Mouse (Mus musculus) retina, adult 2 months (tissue): ENCODE results near the gene Dpf1.
A peak's percentile ranks its signal among the peaks of the same experiment; 100 is the strongest.

Experiments used
- DNase-seq: peaks from one replicate; pipeline ENCODE4 v3.0.0-alpha.2; 2012; ENCODE audit warnings: low read depth, low spot score

Dpf1 gene

DNA sequence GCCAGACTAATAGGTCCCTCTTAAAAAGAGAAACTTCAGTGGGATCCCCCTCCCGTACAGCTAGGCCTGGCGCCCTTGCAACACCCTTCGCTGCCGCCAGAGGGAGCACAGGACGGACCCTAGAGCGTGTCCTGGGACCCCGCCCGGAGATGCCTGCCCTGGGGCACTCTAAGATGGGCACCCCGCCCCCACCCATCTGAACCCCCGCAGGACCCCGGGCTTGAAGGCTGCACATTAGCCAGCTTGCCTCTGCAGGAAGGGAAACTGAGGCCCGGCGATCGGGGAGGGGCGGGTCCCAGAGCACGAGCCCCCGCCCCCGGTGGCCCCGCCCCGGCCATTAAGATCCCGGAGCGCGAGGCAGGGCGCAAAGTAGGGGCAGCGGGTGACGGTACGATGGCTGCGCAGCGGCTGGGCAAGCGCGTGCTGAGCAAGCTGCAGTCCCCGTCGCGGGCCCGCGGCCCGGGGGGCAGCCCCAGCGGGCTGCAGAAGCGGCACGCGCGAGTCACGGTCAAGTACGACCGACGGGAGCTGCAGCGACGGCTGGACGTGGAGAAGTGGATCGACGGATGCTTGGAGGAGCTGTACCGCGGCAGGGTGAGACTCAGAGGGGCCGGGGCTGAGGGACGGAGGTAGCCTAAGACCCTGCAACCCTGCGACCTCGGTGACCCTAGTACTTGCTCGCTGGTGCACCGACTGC lies 14.7 kb upstream of the Dpf1 start, which contains the start of gene Ppp1r14a:
TSS of gene Ppp1r14a (plus strand) at position 367 of the 697 bp plus-strand sequence.
- no peak for DNase-seq

DNA sequence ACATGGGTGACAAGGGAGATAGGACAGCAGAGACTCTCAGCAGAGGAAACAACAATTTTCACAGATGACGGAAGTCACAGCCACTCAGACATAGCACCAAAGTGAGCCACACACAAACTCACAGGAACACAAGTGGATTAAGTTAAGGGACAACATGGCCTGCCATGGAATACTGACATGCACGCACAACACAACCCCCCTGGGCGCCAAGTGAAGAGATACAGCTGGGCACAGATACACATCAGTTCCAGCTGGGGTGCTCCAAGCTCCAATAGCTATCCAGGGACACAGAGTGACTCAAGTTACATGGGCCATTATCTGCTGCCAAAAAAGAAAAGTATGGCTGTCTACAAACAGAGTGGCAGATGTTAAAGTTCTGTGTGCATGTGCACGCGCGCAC lies 13.9 kb upstream of the Dpf1 start:
- DNase-seq: no peak

DNA sequence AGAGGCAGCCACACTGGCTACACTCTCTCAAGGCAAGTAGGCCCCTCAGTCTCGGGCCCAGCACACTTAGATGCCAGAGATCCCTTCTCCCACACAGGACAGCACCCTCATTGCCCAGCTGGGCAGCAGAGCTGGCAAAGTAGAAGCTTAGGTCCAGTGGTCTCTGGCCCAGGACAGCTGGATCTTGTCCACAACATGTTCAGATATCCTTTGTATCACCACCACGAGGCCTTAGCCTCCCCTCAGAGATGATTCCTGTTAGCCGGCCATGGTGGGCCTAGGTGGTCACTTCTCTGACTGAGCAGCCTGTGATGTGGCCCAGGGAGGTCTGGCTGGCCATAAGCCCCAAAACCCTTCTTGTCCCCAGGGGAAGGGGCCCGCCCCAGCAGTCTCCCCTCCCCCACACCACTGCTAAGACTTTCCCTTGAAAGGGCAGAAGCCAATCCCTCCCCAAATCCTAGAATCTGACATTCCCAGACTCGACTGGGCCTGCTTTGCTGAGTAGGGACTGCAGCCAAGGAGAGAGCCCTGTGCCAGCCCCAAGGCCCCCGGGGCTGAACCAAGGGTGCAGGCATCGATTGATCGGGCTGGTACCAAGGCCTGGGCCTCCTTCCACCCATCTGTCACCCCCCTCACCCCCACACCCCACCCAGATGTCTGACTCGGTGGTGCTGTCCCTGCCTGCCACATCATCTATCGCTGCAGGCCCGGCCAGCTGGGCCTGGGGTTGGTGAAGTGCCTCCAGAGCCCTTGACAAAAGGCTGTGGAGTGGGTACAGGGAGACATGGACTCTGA lies 12.9 kb upstream of the Dpf1 start:
- DNase-seq: no peak

DNA sequence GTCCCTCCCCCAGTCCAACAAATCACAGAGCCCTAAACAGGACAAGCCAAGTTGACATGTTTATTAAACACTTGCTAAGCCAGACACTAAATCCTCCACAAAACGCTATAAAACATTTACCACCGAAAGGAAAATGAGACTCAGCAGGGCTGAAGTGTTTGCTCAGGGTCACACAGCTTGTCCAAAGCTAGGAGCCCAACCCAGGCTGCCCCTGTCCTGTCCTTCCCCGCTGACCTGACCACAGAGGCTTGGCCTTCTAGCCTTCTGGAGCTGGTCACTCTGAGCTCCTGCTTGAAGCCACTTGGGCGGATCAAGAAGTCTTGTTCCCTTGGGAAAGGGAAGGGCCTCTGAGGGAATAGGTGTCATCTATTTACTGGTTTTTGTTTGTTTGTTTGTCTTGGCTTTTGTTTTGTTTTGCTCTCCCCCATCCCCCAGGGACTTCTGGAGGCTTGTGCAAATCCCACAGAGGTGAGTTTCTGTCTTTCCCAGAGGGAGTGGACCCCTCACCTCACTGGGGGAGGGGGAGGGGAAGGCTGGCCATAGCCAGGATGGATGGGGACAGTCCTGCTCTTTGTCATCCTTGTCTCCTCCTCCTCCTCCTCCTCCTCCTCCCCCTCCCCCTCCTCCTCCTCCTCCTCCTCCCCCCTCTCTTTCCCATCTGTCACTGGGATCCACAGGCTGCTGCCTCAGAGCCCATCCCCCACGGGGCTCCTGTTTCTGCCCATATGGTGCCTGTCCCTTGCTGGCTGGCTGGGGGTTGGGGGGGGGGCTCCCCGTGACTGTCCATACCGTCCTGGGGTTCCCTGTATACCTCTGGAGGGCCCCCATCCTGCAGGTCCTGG lies 11.9 kb upstream of the Dpf1 start:
- no peak for DNase-seq

DNA sequence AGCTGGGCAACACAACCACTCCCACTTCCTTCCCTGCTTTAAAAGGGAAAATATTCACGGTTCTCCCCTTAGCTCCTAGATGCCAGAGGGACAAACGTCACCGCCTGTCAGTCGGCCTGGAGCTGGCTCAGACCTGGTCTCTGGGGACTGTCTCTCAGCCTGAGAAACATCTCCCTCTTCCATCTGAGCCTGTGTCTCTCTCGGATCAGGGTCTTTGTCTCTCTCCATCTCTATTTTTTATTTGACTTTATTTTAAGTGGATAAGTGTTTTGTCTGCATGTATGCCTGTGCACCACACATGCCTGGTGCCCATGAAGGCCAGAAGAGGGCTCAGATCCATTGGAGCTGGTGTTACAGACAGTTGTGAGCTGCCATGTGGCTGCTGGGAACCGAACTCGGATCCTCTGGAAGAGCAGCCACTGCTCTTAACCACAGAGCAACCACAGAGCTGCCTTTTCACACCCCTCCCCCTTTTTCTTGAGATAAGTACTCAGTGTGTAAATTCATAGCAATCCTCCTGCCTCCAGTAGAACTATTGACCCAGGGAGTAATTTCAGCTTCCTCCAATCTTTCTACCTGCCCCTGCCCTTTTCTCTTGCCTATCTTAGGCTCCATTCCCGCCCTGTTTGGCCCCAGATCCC lies 11.2 kb upstream of the Dpf1 start:
- no peak for DNase-seq

DNA sequence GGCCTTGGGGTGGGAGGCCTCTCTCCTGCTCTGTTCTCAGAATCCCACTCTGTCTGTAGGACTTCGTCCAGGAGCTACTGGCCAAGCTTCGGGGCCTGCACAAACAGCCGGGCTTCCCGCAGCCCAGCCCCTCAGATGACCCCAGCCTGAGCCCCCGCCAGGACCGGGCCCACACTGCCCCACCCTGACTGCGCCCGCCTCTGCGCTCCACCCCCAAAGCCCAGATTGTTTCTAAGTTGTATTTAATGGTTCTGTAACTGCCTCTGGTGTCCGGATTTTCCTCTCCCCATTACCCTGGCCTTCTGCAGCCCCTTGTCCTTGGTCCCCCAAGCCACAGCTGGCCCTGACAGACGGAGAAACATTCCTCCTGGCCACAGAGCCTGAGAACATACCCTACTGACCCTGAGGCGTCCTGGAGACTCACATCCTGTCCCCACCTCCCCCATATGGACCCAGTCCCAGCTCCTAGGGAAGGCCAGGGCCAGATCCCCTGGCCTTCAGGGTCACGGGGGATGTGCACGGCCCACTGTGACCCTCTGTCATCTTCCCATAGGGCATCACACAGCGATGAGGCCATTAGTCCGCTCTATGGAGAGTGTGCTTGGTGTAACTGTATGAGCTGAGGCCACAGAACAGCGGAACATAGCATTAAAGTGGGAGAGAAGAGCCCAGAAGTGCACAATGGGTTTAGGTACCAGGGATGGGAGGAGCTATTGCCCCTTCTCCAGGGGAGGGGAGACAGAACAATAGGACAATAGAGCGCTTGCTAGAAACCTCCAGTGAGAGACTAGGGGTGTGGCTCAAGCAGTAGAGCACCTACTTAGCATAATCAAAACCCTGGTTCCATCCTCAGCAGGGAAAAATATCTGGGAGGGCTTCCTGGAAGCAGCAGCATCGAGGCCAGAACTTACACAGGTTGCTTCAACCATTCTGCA lies 10.4 kb upstream of the Dpf1 start:
- no peak for DNase-seq

DNA sequence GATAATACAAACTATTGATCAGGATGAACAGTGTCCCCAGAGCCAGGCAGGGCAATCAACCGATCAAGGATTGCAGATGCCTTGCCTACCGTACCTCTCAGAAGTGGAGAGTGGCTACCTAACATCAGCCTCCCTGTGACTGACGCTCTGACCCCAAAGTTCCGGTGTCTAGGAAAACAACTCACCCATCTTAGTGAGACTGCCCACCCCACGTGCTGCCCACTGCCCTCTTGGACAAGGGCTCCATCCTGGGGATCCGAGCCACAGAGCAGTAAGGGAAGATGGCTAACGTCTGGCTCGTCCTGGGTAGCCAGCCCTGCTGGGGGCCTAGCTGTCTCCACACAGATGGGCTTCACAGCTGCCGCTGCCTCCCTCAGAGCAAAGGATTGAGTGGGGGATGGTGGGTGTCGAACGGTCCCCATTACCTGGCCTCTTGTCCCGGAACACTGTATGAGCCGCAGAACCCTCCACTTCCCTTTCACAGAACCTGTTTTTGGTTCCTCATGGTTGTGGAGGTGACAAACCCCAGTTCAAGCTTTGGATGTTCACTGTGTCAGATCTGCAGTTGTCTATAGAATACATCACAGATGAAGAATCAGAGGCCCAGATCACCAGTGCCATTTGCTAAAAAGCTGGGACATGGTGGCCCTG lies 9.5 kb upstream of the Dpf1 start:
- no peak for DNase-seq

DNA sequence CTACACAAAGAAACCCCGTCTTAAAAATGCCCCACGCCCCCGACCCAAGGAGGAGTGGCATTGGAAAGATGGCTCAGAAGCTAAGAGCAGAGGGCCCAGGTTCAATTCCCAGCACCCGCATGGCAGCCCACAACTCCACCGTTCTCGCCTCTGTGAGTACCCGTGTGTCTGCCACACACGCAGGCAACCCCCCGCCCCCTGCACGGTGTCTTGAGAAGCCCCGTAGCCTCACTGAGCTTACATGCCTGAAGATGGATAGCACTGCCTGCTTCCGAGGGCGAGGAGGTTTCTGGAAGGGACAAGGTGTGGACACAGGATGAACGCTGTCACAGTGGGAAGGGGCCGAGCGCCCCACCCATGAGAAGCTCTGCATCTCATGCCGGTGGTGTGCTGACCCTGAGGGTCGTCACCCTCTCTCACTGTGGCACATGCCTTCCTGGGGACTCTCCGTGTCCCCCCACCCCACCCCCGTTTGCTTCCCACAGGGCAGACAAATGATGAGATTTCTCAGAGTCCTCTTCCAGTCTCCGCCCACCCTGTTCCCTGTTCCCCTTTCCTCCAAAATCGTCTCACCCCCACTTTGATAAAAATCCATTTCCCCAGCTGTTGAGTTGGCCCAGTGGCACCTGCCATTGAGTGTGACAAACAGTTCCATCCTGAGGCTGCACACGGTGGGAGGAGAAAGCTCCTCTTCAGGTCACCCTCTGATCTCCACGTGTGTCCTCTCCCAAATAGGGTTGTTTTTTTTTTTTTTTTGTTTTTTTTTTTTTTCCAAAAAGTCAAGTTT lies 7.7 kb upstream of the Dpf1 start:
- no peak for DNase-seq

DNA sequence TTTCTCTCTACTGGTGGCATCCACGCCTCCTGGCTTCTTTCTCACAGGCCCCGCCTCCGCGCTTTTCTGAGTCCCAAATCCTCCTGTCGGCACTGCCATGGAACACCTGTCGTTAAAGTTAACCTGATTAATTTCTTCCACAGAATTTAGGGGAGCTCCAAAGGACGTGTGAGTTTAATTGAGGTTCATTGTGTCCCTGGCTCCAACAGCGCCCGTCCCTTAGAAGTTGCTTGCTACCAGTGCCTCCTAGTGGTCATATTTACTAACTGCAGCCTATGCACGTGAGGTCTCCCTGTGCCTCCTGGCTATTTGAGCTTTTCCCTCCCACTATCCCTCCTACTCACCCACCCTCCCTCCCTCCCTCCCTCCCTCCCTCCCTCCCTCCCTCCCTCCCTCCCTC lies 6.8 kb upstream of the Dpf1 start:
- peak; percentile 60 for DNase-seq

DNA sequence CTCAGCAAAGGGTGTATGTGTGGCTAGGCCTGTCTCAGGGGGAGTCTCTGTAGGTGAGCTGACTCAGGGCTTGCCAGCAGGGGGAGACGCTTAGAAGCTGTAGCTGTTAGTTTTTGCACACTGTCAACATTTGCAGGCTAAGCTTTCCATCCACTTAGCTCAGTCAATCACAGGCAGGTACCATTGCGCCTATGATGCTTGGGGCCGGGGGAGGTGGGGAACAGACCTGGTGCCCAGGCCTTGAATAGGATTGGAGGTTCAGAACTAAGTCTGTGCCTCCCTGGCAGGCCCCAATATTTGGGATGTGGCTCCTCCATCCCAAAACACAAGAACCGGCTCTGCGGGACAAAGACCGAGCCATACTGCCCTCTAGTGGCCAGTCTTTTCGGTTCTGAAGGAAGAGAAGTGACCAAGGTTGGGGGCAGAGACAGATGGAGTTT lies 2.6 kb upstream of the Dpf1 start:
- no peak for DNase-seq

DNA sequence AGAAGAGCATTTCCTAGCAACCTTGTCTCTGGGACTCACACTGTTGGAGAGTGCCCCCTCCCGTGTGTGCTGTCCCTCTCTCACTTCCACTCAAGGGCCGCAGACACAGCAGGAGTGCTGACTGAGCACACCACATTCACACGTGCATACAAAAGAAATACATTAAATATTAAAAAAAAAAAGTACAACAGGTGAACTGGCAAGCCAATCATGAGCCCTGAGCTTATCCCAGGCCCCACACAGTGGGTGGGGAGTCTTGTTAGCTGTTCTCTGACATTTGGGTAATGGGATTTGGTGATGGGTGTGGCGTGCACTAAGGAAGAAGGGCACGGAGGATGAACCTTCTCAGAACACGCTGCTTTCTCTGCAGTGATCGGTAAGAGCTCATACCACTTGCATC lies 1.1 kb upstream of the Dpf1 start:
- DNase-seq: no peak

DNA sequence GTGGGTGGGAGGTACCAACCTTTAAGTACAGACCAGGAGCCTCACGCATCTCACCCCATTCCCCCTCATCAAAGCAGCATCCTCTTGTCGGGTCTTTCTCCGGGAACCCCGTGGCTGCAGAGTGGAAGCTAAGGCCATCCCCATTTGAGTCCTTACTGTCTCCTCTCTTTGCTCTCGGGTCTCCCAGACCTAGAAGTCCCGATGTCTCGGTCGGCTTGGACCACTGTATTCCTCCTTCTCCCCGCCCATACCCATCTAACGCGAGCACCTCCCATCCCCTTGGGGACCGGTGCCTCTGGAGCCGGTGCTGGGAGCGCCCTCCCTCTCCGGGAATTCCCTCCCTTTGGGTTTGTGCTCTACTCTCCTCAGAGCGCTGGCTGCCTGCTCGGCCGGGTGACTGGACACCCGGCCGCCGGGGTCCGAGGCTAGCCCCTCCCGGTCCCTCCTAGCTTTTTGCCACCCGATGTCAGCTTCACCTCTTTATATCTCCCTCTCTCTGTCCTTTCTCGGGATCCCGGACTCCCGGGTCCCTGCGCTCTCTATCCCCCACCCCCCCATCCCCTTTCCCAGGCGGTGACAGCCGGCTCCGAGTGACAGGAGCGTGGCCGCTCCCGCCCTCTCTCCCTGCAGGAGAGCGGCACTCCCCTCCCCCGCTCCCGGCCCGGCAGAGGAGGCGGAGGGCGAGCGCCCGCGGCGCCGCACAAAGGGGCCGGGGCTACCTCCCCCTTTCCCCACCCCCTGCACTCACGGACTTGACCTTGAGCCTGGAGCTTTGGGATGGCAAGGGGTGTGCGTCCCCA lies 912 bp downstream of the Dpf1 start:
- DNase-seq: no peak

DNA sequence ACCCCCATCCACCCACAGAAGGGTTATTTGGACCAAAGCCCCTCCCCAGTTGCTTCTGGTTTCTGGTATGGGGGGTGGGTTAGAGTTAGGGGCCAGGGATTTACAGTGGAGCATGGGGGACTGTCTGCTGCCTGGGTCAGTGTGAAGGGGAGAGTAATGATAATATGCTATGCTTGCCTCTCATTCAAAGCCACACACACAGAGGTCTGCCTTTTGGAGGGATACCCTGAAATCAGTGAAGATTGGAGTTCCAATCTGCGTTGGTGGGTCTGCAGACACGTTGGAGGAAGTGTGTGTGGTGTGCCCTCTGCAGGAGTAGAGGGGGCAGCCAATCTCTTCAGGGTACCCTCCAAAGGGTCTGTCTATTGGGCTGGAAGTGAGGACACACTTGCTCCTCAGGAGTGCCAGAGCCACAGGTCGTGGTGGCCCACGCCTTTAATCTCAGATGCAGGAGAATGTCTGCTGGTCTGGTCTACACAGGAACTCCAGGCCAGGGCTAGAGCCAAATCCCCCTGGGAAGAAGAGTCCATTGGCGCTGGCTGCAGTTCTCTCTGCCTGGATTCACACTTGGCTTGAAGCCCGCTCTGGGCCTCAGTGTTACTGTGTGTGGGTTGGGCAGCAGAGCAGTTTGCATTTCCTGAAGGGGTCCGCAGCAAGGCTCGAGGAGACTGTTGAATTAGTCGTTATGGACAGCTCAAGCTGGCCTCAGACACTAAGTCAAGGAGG lies 1.7 kb downstream of the Dpf1 start:
- no peak for DNase-seq

DNA sequence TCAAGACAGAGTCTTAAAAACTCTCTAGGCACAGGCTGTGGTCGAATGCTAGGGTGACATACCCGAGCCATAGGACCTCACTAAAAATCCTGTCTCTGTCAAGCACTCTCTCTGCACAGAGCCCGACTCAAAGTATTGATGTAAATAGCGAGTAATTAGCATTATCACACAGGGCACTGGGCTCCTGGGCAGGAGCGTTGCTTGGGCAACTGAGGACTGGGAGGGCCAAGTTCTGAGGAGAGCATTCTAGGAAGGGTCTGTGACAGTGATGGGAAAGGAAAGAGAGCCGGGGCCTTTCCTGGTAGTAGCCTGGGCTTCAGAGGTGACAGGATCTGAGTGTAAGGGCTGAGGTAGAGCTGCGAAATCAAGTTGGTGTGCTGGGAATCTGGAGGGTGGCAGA lies 2.4 kb downstream of the Dpf1 start:
- no peak for DNase-seq

DNA sequence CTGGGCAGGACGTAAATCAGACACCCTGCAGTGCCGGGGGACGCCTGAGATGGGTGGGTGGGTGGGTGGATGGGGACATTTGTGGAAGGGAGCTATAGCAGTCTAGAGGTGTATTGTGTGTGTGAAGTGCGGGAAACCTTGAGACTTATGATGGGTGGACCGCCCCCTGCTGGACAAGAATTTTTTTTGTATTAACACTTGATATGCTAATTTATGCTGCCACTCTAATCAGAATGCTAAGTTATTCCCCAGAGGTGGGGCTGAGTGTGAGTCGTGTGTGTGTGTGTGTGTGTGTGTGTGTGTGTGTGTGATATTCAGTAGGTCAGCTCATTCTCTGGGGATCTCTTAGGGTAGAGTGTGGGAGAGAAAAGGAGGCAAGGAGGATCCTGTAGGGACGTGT lies 2.9 kb downstream of the Dpf1 start:
- DNase-seq: no peak

DNA sequence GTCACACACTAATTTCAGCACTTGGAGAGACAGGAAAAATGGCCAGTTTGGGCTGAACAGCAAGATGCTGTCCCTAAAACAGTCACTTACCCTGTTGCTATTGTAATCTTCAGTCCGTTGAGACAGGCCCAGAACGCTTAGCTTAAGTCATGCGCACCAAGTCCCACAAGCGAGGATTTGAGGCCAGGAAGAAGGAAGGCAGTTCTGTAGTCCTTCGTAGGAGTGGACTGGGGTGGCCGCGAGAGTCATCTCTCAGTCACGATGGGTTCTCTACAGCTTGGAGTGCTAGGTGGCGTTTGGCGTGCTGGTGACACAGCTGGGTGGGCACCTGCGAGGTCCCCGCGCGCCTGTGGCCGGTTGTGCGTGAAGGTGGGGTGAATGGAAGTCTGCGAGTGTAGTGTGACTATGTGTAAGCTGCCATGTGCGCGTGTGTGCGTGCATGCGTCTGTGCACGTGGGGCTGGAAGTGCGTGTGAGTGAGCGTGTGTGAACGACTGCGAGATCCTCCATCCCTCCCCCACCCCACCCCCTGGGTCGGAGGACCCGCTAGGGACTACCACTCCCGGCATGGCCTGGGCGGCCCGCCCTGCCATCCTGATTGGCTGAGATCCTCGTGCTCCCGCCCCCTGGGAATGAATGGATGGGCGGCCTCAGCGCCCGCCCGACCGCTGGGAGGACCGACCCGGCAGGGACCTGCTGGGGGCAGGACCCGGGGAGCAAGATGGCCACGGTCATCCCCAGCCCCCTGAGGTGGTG lies 3.8 kb downstream of the Dpf1 start:
- DNase-seq: peak; percentile 65

DNA sequence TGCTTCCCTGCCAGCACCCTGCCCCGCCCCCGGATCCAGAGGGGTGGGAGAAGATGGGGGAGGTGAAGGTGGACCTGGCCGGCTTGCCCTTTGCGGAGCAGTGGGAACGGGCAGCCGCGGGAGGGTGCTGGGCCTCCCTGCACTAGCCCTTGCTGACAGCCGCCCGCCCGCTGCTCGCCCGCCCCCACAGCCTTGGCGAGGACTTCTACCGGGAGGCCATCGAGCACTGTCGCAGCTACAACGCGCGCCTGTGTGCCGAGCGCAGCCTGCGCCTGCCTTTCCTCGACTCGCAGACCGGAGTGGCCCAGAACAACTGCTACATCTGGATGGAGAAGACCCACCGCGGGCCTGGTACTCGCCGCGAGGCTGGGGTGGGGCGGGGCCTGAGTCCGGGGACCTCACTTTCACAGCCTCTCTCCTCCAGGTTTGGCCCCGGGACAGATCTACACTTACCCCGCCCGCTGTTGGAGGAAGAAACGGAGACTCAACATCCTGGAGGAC lies 5.5 kb downstream of the Dpf1 start:
- no peak for DNase-seq
